Mouse (Mus musculus): Measurements from ENCODE around the gene Aspg.

Aspg gene

DNA sequence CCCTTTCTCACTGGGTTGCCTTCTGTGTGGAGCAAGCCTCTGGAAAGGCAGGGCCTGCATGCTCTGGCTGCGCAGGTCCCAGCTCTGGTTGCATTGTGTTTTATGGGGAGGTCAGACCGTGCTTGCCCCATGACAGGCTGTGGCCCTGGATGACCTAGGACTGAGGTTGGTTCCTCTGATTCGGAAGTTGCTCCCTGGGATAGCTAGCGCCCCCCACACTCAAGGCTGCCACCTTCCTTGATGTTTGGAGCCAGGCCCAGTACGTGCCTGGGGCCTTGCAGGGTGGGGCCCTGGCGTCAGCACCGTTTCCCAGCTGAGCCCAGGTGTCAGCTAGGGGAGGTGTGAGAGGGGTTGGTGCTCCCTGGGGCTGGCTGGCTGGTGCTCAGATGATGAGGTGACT, 43.5 kb downstream of the Aspg start:
- no peak for DNase-seq (ENCODE audit: low read depth, low spot score)

DNA sequence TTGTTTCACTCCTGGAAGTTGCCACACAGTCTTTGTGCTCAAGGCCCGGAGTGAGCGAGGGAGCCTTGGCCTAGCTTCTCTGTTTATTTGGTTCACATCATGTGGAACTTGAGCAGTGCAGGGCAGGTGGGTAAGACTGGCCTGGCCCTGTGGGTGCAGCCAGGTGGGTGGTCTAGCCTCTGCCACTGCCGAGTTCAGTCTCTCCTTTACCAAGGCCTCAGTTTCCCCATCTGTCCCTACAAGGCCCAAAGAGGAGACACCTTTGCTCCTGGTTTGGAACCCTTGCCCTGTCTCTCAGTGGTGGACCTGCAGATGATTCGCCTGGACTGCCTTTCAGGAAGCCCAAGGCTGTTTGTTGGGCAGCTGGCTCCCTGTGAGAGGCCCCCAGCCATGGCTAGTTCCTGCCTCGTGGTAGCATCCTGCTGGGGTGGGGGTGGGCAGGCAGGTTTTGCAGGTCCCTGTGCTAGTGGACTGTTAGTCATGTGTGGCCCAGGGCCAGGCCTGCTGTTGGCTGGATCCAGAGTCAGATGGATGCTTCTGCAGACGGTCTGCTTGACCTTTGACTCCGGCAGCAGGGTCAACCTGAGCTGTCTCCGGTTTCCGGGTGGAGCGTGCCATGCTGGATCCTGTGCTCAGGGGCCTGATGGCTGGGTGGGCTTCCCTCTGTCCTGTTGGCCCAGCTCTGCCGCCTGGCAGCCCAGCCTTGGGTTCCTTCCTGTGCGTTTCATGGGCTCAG, 44.9 kb downstream of the Aspg start:
- peak; percentile 7 for DNase-seq (ENCODE audit: low read depth, low spot score)

DNA sequence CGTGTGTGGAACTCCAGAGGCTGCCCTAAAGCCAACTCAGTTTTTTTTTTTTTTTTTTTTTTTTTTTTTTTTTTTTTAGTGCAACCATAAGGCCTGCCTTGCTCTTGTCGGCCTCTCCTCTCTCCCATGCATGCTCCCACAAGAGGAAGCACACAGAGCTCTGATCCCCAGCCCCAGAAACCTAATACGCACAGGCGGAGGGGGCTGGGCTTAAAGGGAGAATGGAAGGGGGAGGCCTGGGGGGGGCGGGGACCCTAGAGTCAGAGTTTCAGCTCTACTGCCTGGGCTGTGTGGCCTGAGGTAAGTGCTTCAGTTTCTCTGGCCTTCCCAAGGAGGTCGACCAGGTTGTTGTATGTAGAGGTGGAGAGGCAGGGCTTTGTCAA, 45.5 kb downstream of the Aspg start:
- DNase-seq (ENCODE audit: low read depth, low spot score) = no peak

GRCm38 (mm10) chr12:112153597-112153996, 47.1 kb downstream of the Aspg start:
- DNase-seq (ENCODE audit: low read depth, low spot score) = no peak

- no peak for DNase-seq (ENCODE audit: low read depth, low spot score)
These were observed 48.0 kb downstream of the Aspg start for GRCm38 (mm10) chr12:112154476-112154875.

DNA sequence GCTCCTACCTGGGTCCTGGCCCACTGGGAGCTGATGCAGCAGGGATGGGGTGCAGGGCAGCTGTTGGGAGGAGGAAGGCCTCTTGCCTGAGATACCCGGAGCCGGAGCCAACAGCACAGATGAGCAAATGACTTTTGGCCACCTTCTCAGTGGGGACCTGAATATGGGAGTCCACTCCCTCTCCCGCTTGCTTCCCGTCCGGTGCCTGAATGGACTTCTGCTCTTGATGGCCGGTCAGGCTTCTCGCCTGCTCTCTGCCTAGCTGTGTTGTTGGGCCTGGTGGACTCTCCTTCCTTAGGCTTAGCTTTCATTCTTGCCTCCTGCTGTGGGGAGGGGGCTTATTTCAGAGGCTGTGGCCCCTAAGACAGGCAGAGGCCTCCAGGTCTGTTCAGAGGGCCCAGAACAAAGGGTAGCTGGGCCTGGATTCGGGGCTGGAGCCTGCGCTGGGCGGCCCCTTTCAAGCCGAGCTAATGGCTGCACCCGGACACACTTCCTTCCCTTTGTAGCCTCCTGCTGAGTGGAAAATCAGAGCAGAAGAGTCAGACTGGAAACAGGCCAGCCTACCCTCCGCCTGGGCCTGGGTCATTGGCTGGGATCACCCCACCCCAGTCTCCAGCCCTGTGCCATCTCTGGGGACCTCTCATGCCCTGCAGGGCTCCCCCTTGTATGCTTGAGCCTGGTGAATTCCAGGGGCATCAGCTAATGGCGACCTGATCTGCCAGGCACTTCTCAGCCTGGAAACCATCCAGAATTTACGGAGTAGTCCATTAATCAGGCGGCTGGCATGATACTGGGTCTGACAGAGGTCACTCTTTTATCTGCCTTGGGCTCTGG, 49.0 kb downstream of the Aspg start:
- DNase-seq (ENCODE audit: low read depth, low spot score) = no peak

DNA sequence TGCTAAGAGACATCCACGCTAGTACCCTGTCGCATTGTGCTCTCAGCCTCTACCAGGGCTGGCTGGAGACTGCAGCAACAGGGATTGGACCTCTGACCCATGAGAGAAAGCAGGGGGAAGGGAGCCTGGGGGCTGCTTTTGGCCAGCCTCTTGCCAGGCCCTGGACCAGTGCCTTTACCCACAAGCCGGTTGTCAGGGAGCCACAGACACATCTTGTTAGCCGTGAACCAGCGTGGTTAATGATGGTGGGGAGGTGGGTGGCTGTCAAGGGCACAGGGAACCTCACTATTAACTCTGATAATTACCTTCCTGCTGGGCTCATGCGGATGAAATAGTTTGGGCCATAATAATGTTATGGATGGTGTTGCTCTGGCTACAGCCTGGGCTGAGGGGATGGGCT, 50.3 kb downstream of the Aspg start:
- DNase-seq (ENCODE audit: low read depth, low spot score) = no peak

DNA sequence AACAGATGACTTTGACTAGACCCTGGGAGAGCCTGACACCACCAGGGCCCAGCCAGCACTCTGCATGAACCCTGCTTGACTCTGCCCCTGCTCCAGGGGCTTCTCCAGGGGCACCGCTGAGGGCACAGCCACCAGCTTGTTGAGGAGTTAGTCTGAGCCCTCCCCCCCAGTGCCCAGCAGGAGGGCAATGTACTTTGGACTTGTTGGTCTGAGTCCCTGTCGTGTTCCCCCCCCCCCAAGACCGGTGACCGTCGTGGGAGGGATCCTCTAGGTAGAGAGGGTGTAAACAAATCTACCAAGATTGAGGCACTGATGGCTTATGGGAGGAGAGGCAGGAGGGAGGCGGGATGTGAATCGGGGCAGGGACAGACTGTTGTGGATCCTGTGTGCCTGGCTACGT, 51.8 kb downstream of the Aspg start:
- no peak for DNase-seq (ENCODE audit: low read depth, low spot score)

DNA sequence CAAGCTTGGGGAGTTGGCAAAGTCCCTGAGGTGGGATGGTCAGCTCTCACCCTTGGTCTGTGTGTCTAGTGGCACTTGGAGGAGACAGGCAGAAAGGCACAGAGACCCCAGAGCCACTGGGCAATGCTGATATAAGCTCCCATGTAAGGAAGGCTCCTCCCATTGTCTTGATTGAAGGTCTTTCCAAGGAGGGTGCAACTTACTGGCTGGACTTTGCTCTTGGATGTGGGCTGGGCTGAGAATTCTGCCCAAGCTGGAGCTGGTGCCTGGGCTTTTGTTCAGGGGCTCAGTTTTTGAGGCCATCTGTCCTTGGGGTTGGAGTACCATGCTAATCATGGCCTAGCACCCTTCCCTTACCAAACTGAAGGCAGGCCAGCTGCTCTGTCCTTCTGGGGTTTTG, 52.3 kb downstream of the Aspg start:
- no peak for DNase-seq (ENCODE audit: low read depth, low spot score)

- no peak for DNase-seq (ENCODE audit: low read depth, low spot score)
These were observed 57.7 kb downstream of the Aspg start for GRCm38 (mm10) chr12:112163981-112164839.

GRCm38 (mm10) chr12:112164840-112165219, 58.4 kb downstream of the Aspg start:
- no peak for DNase-seq (ENCODE audit: low read depth, low spot score)

- DNase-seq (ENCODE audit: low read depth, low spot score) = peak; percentile 9
These were observed 62.8 kb downstream of the Aspg start for GRCm38 (mm10) chr12:112169240-112169639.

- no peak for DNase-seq (ENCODE audit: low read depth, low spot score)
These were observed 64.4 kb downstream of the Aspg start for GRCm38 (mm10) chr12:112170671-112171574.

DNA sequence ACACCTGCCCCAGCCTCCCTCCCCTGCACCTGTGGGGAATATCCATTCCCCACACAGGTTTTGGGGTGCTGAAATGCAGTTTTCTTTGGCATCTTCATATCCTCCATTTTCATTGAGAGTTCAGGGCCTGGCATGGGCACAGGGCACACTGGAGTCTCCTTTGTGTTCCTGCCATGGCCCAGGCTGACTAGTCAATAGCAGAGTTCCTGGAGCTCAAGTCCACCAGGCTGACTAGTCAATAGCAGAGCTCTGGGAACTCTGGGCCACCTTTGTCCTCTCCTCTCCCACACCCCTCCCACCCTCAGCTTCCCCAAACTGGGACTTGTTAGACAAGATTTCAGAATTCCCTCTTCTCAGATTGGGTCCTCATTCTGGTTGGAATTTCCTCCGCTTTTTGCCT, 65.2 kb downstream of the Aspg start:
- DNase-seq (ENCODE audit: low read depth, low spot score) = no peak

DNA sequence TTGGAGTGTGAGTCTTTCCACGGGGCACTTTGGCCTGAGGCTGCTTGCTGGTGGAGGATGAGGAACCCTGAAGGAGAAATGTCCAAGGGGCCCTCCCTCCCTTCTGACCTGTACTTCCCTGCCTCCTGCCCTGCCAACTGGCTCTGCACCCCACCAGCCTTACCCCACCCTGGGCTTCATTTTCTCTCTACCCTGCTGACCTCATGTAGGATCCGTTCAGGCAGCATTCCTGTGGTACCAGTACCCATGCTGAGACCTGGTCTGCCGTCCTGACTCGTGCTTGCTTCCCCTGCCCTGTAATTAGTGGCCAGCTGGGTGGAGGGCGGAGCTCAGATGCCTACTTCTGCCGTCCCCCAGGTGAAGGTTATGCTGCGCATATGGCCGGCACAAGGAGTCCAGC, 65.7 kb downstream of the Aspg start:
- no peak for DNase-seq (ENCODE audit: low read depth, low spot score)

All from 3T3-L1 (cell line).